Mouse (Mus musculus) bone marrow macrophage, adult 2 months (primary cell): ENCODE data around the gene Cryz. TPM values are rescaled to one million over a fixed set of nuclear protein-coding genes. Genes with fewer than 3 reads are reported as not detected.
"Not testable (repeated sequence)": the region's sequence is repeated elsewhere in the genome, so short reads cannot be mapped to it uniquely, and the experiment has no call there.

Experiments
- H3K27ac ChIP-seq: 2 replicates; pipeline ENCODE4 v1.5.1; 2012; ENCODE audit warnings: low read depth, low read length; ENCODE audit not compliant: insufficient read depth
- H3K4me1 ChIP-seq: 2 replicates; pipeline ENCODE4 v1.6.1; 2012; ENCODE audit warnings: low read length; ENCODE audit not compliant: control insufficient read depth, insufficient read depth
- H3K4me3 ChIP-seq: 2 replicates; pipeline ENCODE4 v1.5.1; 2012; ENCODE audit warnings: mild to moderate bottlenecking, low read length, moderate library complexity; ENCODE audit not compliant: insufficient read depth
- CTCF ChIP-seq: IDR thresholded peaks from 2 replicates; pipeline ENCODE4 v1.5.1; 2012; ENCODE audit warnings: low read depth, mild to moderate bottlenecking, low read length, moderate library complexity
- POLR2A ChIP-seq: IDR thresholded peaks from 2 replicates; pipeline ENCODE4 v1.6.1; 2012; ENCODE audit warnings: mild to moderate bottlenecking, low read depth, low read length, borderline replicate concordance
- polyA plus RNA-seq: library from polyadenylated mRNA; stranded (reverse); fragments of >200 nt; gene quantifications from 2 replicates; pipeline ENCODE4 v1.2.4, GENCODE M21; 2012; ENCODE audit not compliant: missing spikeins, insufficient read depth, insufficient read length

Gene Cryz
- polyA plus RNA-seq, 1 experiment: 11.8 TPM

- no peak for TF ChIP-seq POLR2A
- TF ChIP-seq CTCF: no peak
- Histone ChIP-seq H3K4me3 (no peak overlapping the region), H3K4me1 (no peaks in the 10 kb centered on the region), H3K27ac (no peak overlapping the region)
These were observed 8.4 kb downstream of the Cryz start for GRCm38 (mm10) chr3:154604871-154605270.

- TF ChIP-seq POLR2A: no peak
- no peak for TF ChIP-seq CTCF
- Histone ChIP-seq H3K4me1 (no peaks in the 10 kb centered on the region), H3K4me3 (no peak overlapping the region), H3K27ac (no peak overlapping the region)
These were observed 11.4 kb downstream of the Cryz start for GRCm38 (mm10) chr3:154607896-154608295.

GRCm38 (mm10) chr3:154611888-154612287 is 15.4 kb downstream of the Cryz start:
- Histone ChIP-seq H3K27ac (no peak overlapping the region), H3K4me1 (no peaks in the 10 kb centered on the region), H3K4me3 (no peak overlapping the region)
- TF ChIP-seq POLR2A (no peak), CTCF (no peak)

GRCm38 (mm10) chr3:154614771-154615170 is 18.3 kb downstream of the Cryz start:
- Histone ChIP-seq H3K4me3 (no peak overlapping the region), H3K4me1 (no peaks in the 10 kb centered on the region), H3K27ac (no peak overlapping the region)
- no peak for TF ChIP-seq POLR2A

- TF ChIP-seq CTCF (no peak), POLR2A (no peak)
- Histone ChIP-seq H3K27ac (no peak overlapping the region), H3K4me3 (no peak overlapping the region), H3K4me1 (no peaks in the 10 kb centered on the region)
These were observed 18.8 kb downstream of the Cryz start for GRCm38 (mm10) chr3:154615304-154615703.

- Histone ChIP-seq H3K27ac (no peak overlapping the region), H3K4me3 (no peak overlapping the region), H3K4me1 (no peaks in the 10 kb centered on the region)
- TF ChIP-seq POLR2A: no peak
- no peak for TF ChIP-seq CTCF
These were observed 19.6 kb downstream of the Cryz start for GRCm38 (mm10) chr3:154616106-154616505.

- Histone ChIP-seq H3K27ac (no peak overlapping the region), H3K4me3 (no peak overlapping the region), H3K4me1 (no peaks in the 10 kb centered on the region)
- TF ChIP-seq POLR2A: no peak
- TF ChIP-seq CTCF: no peak
These were observed 31.8 kb downstream of the Cryz start for GRCm38 (mm10) chr3:154628284-154628683.

- not testable (repeated sequence) for H3K4me3 ChIP-seq, H3K4me1 ChIP-seq, H3K27ac ChIP-seq
These were observed 34.8 kb downstream of the Cryz start for GRCm38 (mm10) chr3:154631281-154631680.

- TF ChIP-seq POLR2A (no peak), CTCF (no peak)
- H3K4me1 ChIP-seq: no peaks in the 10 kb centered on the region
- H3K4me3 ChIP-seq: no peak overlapping the region
- H3K27ac ChIP-seq: no peak overlapping the region
These were observed 36.6 kb downstream of the Cryz start for GRCm38 (mm10) chr3:154633091-154633490.

GRCm38 (mm10) chr3:154646638-154647442 is 50.3 kb downstream of the Cryz start:
- Histone ChIP-seq H3K4me1 (no peaks in the 10 kb centered on the region), H3K27ac (no peak overlapping the region), H3K4me3 (peak overlapping the region; percentile 55)
- TF ChIP-seq CTCF (no peak), POLR2A (no peak)

- no peaks in the 10 kb centered on the region for H3K4me1 ChIP-seq
- H3K27ac ChIP-seq: no peak overlapping the region
- peak overlapping the region; percentile 55 for H3K4me3 ChIP-seq
- TF ChIP-seq POLR2A (no peak), CTCF (no peak)
These were observed 50.9 kb downstream of the Cryz start for GRCm38 (mm10) chr3:154647443-154647780.
